Mouse (Mus musculus) kidney, embryonic 15.5 days (tissue): ENCODE measurements around the gene Myct1. TPM values are rescaled to one million over a fixed set of nuclear protein-coding genes. Genes with fewer than 3 reads are reported as not detected.
A peak's percentile ranks its signal among the peaks of the same experiment; 100 is the strongest.

Experiments
- ATAC-seq: fragments of 200-750 bp; cut with Nextera tagmentation; replicated peaks from 2 replicates; pipeline ENCODE4 v1.8.0; 2017; ENCODE audit warnings: moderate TSS enrichment; ENCODE audit not compliant: low FRiP score
- H3K27ac ChIP-seq: fragments of 300-500 bp; sonication (generic); 2 replicates; pipeline ENCODE4 v1.5.1; 2015; ENCODE audit warnings: mild to moderate bottlenecking, inconsistent platforms
- H3K27me3 ChIP-seq: fragments of 300-500 bp; sonication (generic); 2 replicates; pipeline ENCODE4 v1.6.1; 2015; ENCODE audit warnings: inconsistent platforms
- H3K36me3 ChIP-seq: fragments of 300-500 bp; sonication (generic); 2 replicates; pipeline ENCODE4 v1.6.1; 2015; ENCODE audit warnings: inconsistent platforms
- H3K4me1 ChIP-seq: fragments of 300-500 bp; sonication (generic); 2 replicates; pipeline ENCODE4 v1.6.1; 2015; ENCODE audit warnings: inconsistent platforms
- H3K4me2 ChIP-seq: fragments of 300-500 bp; sonication (generic); 2 replicates; pipeline ENCODE4 v1.6.1; 2015; ENCODE audit warnings: moderate library complexity, mild to moderate bottlenecking, inconsistent platforms
- H3K4me3 ChIP-seq: fragments of 300-500 bp; sonication (generic); replicated peaks from 2 replicates; pipeline ENCODE4 v1.5.1; 2015; ENCODE audit warnings: mild to moderate bottlenecking, inconsistent platforms
- H3K9ac ChIP-seq: fragments of 300-500 bp; sonication (generic); 2 replicates; pipeline ENCODE4 v1.6.1; 2015; ENCODE audit warnings: mild to moderate bottlenecking, inconsistent platforms
- H3K9me3 ChIP-seq: fragments of 300-500 bp; sonication (generic); replicated peaks from 2 replicates; pipeline ENCODE4 v1.6.1; 2016; ENCODE audit warnings: inconsistent platforms
- WGBS: fragments of 180-500 bp; shearing (Covaris S2); methylation state at CpG from one replicate; pipeline ENCODE4 v1.1.7; 2015; ENCODE audit warnings: mixed read lengths; 5-methylcytosine and 5-hydroxymethylcytosine counted together
- polyA plus RNA-seq: library from polyadenylated mRNA; unstranded; fragments of >200 nt; fragmentation: Nextera tagmentation; extraction: Ambion mirVana; gene quantifications from 2 replicates; pipeline ENCODE4 v1.2.1, GENCODE M21; 2015

The Myct1 gene
- 9.0 and 10.7 TPM in 2 replicates for polyA plus RNA-seq

- Histone ChIP-seq H3K9me3 (no peaks in the 10 kb centered on the region), H3K4me2 (peak within 1 kb of the TSS; percentile 7; the same call in 1 of the 2 replicates), H3K4me3 (peak within 1 kb of the TSS; percentile 25), H3K27ac (peak within 1 kb of the TSS; percentile 23; the same call in 1 of the 2 replicates), H3K36me3 (no peaks in the 10 kb centered on the region), H3K9ac (no peak within 1 kb of the TSS), H3K27me3 (no peaks in the 10 kb centered on the region), H3K4me1 (no peaks in the 10 kb centered on the region)
- ATAC-seq, result no peak; the same call in 1 of the 2 replicates
- 10% methylated on average over 5 of the region's 5 CpGs for WGBS
Observed at GRCm38 (mm10) chr10:5593464-5593863, at the start of gene Myct1. Gene Myct1, plus strand, starts transcription at chr10:5593775.

DNA sequence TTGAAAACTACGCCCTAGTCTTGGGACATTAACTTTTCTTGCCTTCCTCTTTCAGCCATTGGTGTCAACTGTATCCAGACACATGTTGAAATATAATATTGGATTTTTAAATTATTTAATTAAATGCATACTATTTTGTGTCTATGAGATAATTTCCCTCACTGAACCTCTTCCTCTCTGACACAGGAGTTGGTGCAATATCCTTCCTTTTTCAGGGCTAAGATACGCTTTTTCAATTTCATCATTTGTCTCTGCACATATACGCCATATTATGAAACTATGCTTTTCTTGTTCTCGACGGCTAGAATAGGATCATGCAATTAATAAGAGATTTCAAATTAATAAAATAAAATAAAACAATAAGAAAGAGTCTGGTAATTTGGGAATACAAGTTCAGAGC lies 47.1 kb upstream of the Myct1 start:
- ATAC-seq, result no peak
- 93% methylated on average over 5 of the region's 5 CpGs for WGBS
- no peak overlapping the region for H3K4me3 ChIP-seq
- H3K27me3 ChIP-seq, result peaks cover 18% of the 10 kb centered on the region; the same call in 1 of the 2 replicates
- peaks cover 10% of the 10 kb centered on the region; the same call in 1 of the 2 replicates for H3K4me1 ChIP-seq
- no peak overlapping the region for H3K9ac ChIP-seq
- H3K36me3 ChIP-seq, result no peaks in the 10 kb centered on the region
- no peak overlapping the region for H3K4me2 ChIP-seq
- H3K9me3 ChIP-seq, result no peaks in the 10 kb centered on the region
- no peak overlapping the region for H3K27ac ChIP-seq

DNA sequence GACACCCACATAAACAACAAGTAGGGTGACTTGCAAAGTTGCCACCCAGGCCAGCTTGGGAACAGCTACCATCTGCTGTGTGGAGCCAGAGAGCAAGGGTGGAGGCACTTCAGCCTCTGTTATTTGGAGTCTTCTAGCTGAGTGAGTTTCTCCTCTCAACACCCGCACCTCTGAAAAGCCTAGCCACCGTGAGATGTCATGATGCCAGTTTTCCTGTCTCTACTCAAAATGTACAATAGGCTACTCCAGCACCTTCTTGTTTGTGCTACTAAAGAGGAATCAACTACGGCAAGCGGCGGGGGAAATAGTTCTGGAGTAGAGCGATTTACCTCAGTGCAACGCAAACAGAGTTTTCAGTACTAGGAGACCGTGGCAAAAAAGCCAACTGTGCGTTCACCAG lies 45.8 kb upstream of the Myct1 start:
- ATAC-seq, result no peak
- 92% methylated on average over 9 of the region's 9 CpGs for WGBS
- no peak overlapping the region for H3K4me2 ChIP-seq
- H3K27me3 ChIP-seq, result peaks cover 18% of the 10 kb centered on the region; the same call in 1 of the 2 replicates
- H3K36me3 ChIP-seq, result no peaks in the 10 kb centered on the region
- no peak overlapping the region for H3K9ac ChIP-seq
- H3K9me3 ChIP-seq, result no peaks in the 10 kb centered on the region
- no peak overlapping the region for H3K27ac ChIP-seq
- no peak overlapping the region for H3K4me3 ChIP-seq
- peaks cover 10% of the 10 kb centered on the region; the same call in 1 of the 2 replicates for H3K4me1 ChIP-seq

DNA sequence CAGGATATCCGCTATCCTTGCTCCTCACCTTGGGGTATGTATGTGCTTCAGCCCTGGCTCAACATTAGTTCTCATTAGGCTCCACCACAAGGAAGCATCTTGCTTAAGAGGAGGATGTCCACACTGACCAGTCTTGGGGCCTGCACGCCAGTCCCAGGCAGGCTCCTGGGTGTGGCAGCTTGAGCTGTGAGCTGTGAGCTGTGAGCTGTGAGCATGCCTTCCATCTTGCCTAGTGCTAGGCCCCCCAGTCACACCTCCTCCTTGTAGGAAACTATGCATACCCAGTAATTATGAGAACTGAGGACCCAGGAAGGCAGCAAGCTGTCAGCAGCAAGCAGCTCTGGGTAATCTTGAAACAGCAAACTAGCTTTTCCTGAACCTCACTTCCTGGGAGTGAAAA lies 44.9 kb upstream of the Myct1 start:
- Histone ChIP-seq H3K9me3 (no peaks in the 10 kb centered on the region), H3K4me3 (no peak overlapping the region), H3K9ac (no peak overlapping the region), H3K4me2 (no peak overlapping the region), H3K36me3 (no peaks in the 10 kb centered on the region), H3K4me1 (peaks cover 10% of the 10 kb centered on the region; the same call in 1 of the 2 replicates), H3K27ac (no peak overlapping the region), H3K27me3 (peaks cover 18% of the 10 kb centered on the region; the same call in 1 of the 2 replicates)
- ATAC-seq, result no peak
- 78% methylated on average over 2 of the region's 2 CpGs for WGBS

DNA sequence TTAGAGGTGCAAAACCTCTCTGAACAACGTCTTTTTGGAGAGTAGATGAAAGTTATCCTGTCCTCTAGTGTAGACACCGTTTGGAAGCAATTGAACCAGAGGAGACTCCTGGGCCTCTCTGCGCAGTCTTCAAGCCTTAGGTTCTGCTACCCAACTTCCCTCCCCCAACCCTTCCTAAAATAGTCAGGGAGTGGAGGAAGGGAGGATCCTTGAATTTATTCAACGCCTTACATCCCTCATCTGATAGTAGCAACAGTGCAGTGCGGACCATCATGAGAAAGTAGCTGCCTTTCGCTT lies 43.8 kb upstream of the Myct1 start:
- Histone ChIP-seq H3K4me2 (peak overlapping the region; percentile 94), H3K4me1 (peaks cover 10% of the 10 kb centered on the region; the same call in 1 of the 2 replicates), H3K27ac (no peak overlapping the region), H3K9ac (peak overlapping the region; percentile 41; the same call in 1 of the 2 replicates), H3K36me3 (no peaks in the 10 kb centered on the region), H3K4me3 (peak overlapping the region; percentile 53), H3K9me3 (no peaks in the 10 kb centered on the region), H3K27me3 (peaks cover 18% of the 10 kb centered on the region; the same call in 1 of the 2 replicates)
- 6% methylated on average over 6 of the region's 6 CpGs for WGBS
- ATAC-seq, result peak; percentile 22; the same call in 1 of the 2 replicates

DNA sequence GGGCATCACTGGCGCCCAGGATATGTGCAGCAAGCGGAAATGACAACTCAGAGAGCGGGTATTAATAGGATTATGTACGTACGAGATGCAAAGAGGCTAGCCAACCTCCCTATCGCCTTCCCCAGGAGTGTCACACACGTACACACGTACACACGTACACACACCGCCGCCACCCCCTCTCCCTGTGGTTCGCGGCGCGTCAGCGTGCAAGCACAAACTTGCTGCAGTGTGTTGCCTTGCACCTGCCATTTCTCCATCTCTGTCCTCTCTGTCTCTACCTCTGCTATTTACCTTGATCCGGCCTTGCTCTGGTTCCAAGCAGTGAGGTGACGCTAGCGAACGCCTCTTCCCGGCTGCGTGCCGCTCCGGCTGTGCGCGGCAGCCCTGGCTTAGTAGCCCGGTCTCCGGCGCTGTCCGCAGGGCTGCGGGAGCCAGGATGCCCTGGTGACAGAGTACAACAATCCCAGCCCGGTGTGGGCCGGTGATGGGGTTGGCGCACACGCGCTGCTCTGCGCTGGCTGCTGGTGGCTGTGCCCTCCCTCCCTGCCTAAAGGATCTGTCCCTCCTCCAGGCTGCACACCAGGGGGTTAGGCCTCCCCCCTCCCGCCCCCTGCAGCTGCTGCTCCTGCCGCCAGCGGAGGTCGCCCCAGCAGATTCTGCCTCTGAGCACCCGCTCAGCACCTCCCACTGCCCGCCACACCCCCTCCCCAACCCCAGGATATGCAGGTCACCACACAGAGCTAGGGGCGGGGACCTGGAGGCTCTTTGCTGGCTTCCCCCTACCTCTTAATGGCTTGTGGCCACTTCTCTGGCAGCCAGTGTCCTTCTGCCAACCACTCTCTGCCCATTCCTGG lies 43.2 kb upstream of the Myct1 start:
- peak overlapping the region; percentile 53 for H3K4me3 ChIP-seq
- peaks cover 18% of the 10 kb centered on the region; the same call in 1 of the 2 replicates for H3K27me3 ChIP-seq
- H3K4me1 ChIP-seq, result peaks cover 10% of the 10 kb centered on the region; the same call in 1 of the 2 replicates
- ATAC-seq, result peak; percentile 92
- no peak overlapping the region for H3K27ac ChIP-seq
- under 1% methylated on average over 44 of the region's 44 CpGs for WGBS
- H3K36me3 ChIP-seq, result no peaks in the 10 kb centered on the region
- peak overlapping the region; percentile 94 for H3K4me2 ChIP-seq
- no peaks in the 10 kb centered on the region for H3K9me3 ChIP-seq
- H3K9ac ChIP-seq, result peak overlapping the region; percentile 41

DNA sequence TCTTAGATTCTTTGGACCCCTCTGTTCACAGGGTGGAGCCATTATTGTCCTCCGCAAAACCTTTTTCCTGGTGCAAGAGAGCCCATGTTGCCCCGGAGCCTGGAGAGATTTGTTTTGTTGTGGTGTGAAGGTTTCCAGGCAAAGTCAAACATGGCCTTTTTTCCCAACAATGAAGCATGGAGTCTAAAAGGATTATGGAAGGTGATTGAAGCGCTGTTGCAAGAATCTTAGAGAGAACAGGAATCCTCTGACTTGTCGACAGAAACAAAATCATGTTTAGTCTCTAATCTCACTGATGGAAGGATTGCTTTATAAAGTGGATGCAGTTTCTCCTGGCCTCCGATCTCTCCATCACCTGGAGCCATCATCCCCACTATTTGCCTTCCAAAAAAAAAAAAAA lies 42.2 kb upstream of the Myct1 start, which contains the start of gene Syne1:
Gene Syne1 (minus strand): TSS at position 101 of the 400 bp plus-strand sequence.
- H3K9ac ChIP-seq, result peak within 1 kb of the TSS; percentile 41
- 85% methylated on average over 5 of the region's 5 CpGs for WGBS
- H3K27ac ChIP-seq, result no peak within 1 kb of the TSS
- no peaks in the 10 kb centered on the region for H3K36me3 ChIP-seq
- H3K4me2 ChIP-seq, result peak within 1 kb of the TSS; percentile 94
- H3K9me3 ChIP-seq, result no peaks in the 10 kb centered on the region
- H3K4me3 ChIP-seq, result peak within 1 kb of the TSS; percentile 53
- peaks cover 10% of the 10 kb centered on the region; the same call in 1 of the 2 replicates for H3K4me1 ChIP-seq
- ATAC-seq, result no peak
- H3K27me3 ChIP-seq, result peaks cover 18% of the 10 kb centered on the region; the same call in 1 of the 2 replicates

- Histone ChIP-seq H3K27ac (no peak overlapping the region), H3K27me3 (peaks cover 10% of the 10 kb centered on the region; the same call in 1 of the 2 replicates), H3K4me3 (no peak overlapping the region), H3K36me3 (no peaks in the 10 kb centered on the region), H3K4me2 (no peak overlapping the region), H3K4me1 (peaks cover 9% of the 10 kb centered on the region; the same call in 1 of the 2 replicates), H3K9me3 (no peaks in the 10 kb centered on the region), H3K9ac (no peak overlapping the region)
- ATAC-seq, result no peak; the same call in 1 of the 2 replicates
- WGBS, result 20% methylated on average over 5 of the region's 5 CpGs
Observed at GRCm38 (mm10) chr10:5554941-5555340, 38.6 kb upstream of the Myct1 start.

GRCm38 (mm10) chr10:5558808-5559207 lies 34.8 kb upstream of the Myct1 start:
- no peak for ATAC-seq
- H3K4me3 ChIP-seq, result no peak overlapping the region
- H3K36me3 ChIP-seq, result no peaks in the 10 kb centered on the region
- H3K27ac ChIP-seq, result no peak overlapping the region
- no peak overlapping the region for H3K9ac ChIP-seq
- no peaks in the 10 kb centered on the region for H3K27me3 ChIP-seq
- H3K4me2 ChIP-seq, result no peak overlapping the region
- H3K4me1 ChIP-seq, result no peaks in the 10 kb centered on the region
- H3K9me3 ChIP-seq, result no peaks in the 10 kb centered on the region

GRCm38 (mm10) chr10:5560526-5560925 lies 33.0 kb upstream of the Myct1 start:
- Histone ChIP-seq H3K9ac (no peak overlapping the region), H3K27me3 (no peaks in the 10 kb centered on the region), H3K9me3 (no peaks in the 10 kb centered on the region), H3K36me3 (no peaks in the 10 kb centered on the region), H3K4me2 (no peak overlapping the region), H3K4me1 (no peaks in the 10 kb centered on the region), H3K4me3 (no peak overlapping the region), H3K27ac (no peak overlapping the region)
- no peak for ATAC-seq
- 81% methylated on average over 4 of the region's 4 CpGs for WGBS

GRCm38 (mm10) chr10:5561706-5562105 lies 31.9 kb upstream of the Myct1 start:
- Histone ChIP-seq H3K27me3 (no peaks in the 10 kb centered on the region), H3K27ac (no peak overlapping the region), H3K36me3 (no peaks in the 10 kb centered on the region), H3K4me2 (no peak overlapping the region), H3K4me3 (no peak overlapping the region), H3K9ac (no peak overlapping the region), H3K9me3 (no peaks in the 10 kb centered on the region), H3K4me1 (no peaks in the 10 kb centered on the region)
- no peak for ATAC-seq
- 85% methylated on average over 4 of the region's 4 CpGs for WGBS

- 0 out of 2 replicates have a peak, but pooled peaks cover 5% of the 10 kb centered on the region for H3K4me1 ChIP-seq
- no peak overlapping the region for H3K4me2 ChIP-seq
- no peak overlapping the region for H3K27ac ChIP-seq
- H3K36me3 ChIP-seq, result no peaks in the 10 kb centered on the region
- no peaks in the 10 kb centered on the region for H3K27me3 ChIP-seq
- no peak for ATAC-seq
- no peaks in the 10 kb centered on the region for H3K9me3 ChIP-seq
- 94% methylated on average over 4 of the region's 4 CpGs for WGBS
- H3K9ac ChIP-seq, result no peak overlapping the region
- H3K4me3 ChIP-seq, result no peak overlapping the region
Observed at GRCm38 (mm10) chr10:5568991-5569390, 24.6 kb upstream of the Myct1 start.
